Mouse (Mus musculus): ENCODE data around the gene Med16. TPM values are rescaled to one million over a fixed set of nuclear protein-coding genes. Genes with fewer than 3 reads are reported as not detected.

Gene Med16
- 84.7 and 92.6 TPM in 2 replicates for polyA plus RNA-seq (2012; rRNA removed)

GRCm38 (mm10) chr10:79908167-79909091 is at the start of gene Med16:
Med16 (minus strand) TSS chr10:79908923.
- DNase-seq (ENCODE audit: low read depth), result peak; percentile 98
- TF ChIP-seq POLR2A (IDR thresholded peaks at IDR 0.05; ENCODE audit: borderline replicate concordance, extremely low read depth, insufficient read depth, insufficient read length, poor library complexity, severe bottlenecking) (peak; percentile 85), CTCF (IDR thresholded peaks at IDR 0.05; ENCODE audit: borderline replicate concordance, extremely low read depth, insufficient read depth, insufficient read length) (no peak)

GRCm38 (mm10) chr10:79958140-79958816 is 49.6 kb upstream of the Med16 start:
- no peak for TF ChIP-seq POLR2A (IDR thresholded peaks at IDR 0.05; ENCODE audit: borderline replicate concordance, extremely low read depth, insufficient read depth, insufficient read length, poor library complexity, severe bottlenecking)
- TF ChIP-seq CTCF (IDR thresholded peaks at IDR 0.05; ENCODE audit: borderline replicate concordance, extremely low read depth, insufficient read depth, insufficient read length), result peak; percentile 82
- peak; percentile 66 for DNase-seq (ENCODE audit: low read depth)

GRCm38 (mm10) chr10:79956643-79957154 is 48.0 kb upstream of the Med16 start:
- TF ChIP-seq POLR2A (IDR thresholded peaks at IDR 0.05; ENCODE audit: borderline replicate concordance, extremely low read depth, insufficient read depth, insufficient read length, poor library complexity, severe bottlenecking) (no peak), CTCF (IDR thresholded peaks at IDR 0.05; ENCODE audit: borderline replicate concordance, extremely low read depth, insufficient read depth, insufficient read length) (no peak)
- no peak for DNase-seq (ENCODE audit: low read depth)

- DNase-seq (ENCODE audit: low read depth), result no peak
- TF ChIP-seq POLR2A (IDR thresholded peaks at IDR 0.05; ENCODE audit: borderline replicate concordance, extremely low read depth, insufficient read depth, insufficient read length, poor library complexity, severe bottlenecking), result no peak
- no peak for TF ChIP-seq CTCF (IDR thresholded peaks at IDR 0.05; ENCODE audit: borderline replicate concordance, extremely low read depth, insufficient read depth, insufficient read length)
Observed at GRCm38 (mm10) chr10:79955691-79956090, 47.0 kb upstream of the Med16 start.

GRCm38 (mm10) chr10:79953946-79954345 is 45.2 kb upstream of the Med16 start:
- DNase-seq (ENCODE audit: low read depth), result no peak
- peak; percentile 43; the same call in 1 of the 2 replicates for TF ChIP-seq CTCF (IDR thresholded peaks at IDR 0.05; ENCODE audit: borderline replicate concordance, extremely low read depth, insufficient read depth, insufficient read length)
- no peak for TF ChIP-seq POLR2A (IDR thresholded peaks at IDR 0.05; ENCODE audit: borderline replicate concordance, extremely low read depth, insufficient read depth, insufficient read length, poor library complexity, severe bottlenecking)

- no peak for TF ChIP-seq CTCF (IDR thresholded peaks at IDR 0.05; ENCODE audit: borderline replicate concordance, extremely low read depth, insufficient read depth, insufficient read length)
Observed at GRCm38 (mm10) chr10:79950661-79951060, 41.9 kb upstream of the Med16 start.

GRCm38 (mm10) chr10:79949873-79950272 is 41.1 kb upstream of the Med16 start:
- no peak for TF ChIP-seq POLR2A (IDR thresholded peaks at IDR 0.05; ENCODE audit: borderline replicate concordance, extremely low read depth, insufficient read depth, insufficient read length, poor library complexity, severe bottlenecking)
- no peak for TF ChIP-seq CTCF (IDR thresholded peaks at IDR 0.05; ENCODE audit: borderline replicate concordance, extremely low read depth, insufficient read depth, insufficient read length)

More at GRCm38 (mm10) chr10:79950661-79951060, 41.9 kb upstream of the Med16 start:
- no peak for DNase-seq (ENCODE audit: low read depth)

GRCm38 (mm10) chr10:79947502-79947901 is 38.8 kb upstream of the Med16 start:
- no peak for TF ChIP-seq CTCF (IDR thresholded peaks at IDR 0.05; ENCODE audit: borderline replicate concordance, extremely low read depth, insufficient read depth, insufficient read length)
- no peak for TF ChIP-seq POLR2A (IDR thresholded peaks at IDR 0.05; ENCODE audit: borderline replicate concordance, extremely low read depth, insufficient read depth, insufficient read length, poor library complexity, severe bottlenecking)
- no peak for DNase-seq (ENCODE audit: low read depth)

More at GRCm38 (mm10) chr10:79949873-79950272, 41.1 kb upstream of the Med16 start:
- no peak for DNase-seq (ENCODE audit: low read depth)

GRCm38 (mm10) chr10:79946752-79947322 is 38.1 kb upstream of the Med16 start:
- DNase-seq (ENCODE audit: low read depth), result no peak
- TF ChIP-seq POLR2A (IDR thresholded peaks at IDR 0.05; ENCODE audit: borderline replicate concordance, extremely low read depth, insufficient read depth, insufficient read length, poor library complexity, severe bottlenecking) (no peak), CTCF (IDR thresholded peaks at IDR 0.05; ENCODE audit: borderline replicate concordance, extremely low read depth, insufficient read depth, insufficient read length) (no peak)

GRCm38 (mm10) chr10:79945507-79946234 is 36.9 kb upstream of the Med16 start:
- no peak for TF ChIP-seq CTCF (IDR thresholded peaks at IDR 0.05; ENCODE audit: borderline replicate concordance, extremely low read depth, insufficient read depth, insufficient read length)
- DNase-seq (ENCODE audit: low read depth), result peak; percentile 71
